Mouse (Mus musculus): ENCODE measurements around the gene Fam111a. TPM values are rescaled to one million over a fixed set of nuclear protein-coding genes. Genes with fewer than 3 reads are reported as not detected.

The Fam111a gene
- polyA plus RNA-seq, 1 experiment from 2014 or later: 5.1 TPM

DNA sequence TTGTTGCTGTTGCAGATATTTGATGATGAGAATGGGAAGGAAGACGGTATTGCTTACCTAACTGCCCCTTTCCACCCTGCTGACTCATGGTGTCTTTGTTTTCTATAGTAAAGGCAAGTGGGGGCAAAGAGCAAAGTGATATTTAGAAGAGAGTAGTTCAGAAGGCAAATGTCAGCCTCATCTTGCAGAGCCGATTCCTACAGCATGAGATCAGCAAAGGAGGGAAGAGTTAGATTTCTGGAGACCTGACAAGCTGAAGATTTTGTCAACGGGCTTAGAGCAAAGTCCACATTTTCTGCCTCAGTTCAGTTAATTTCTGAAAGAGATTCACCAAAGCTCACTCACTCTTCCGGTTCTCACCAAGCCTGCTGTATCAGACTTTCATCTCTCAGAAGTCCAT, 87.6 kb downstream of the Fam111a start, which contains the start of gene Glyat:
Gene Glyat (plus strand): TSS at position 133 of the 400 bp plus-strand sequence.
- H3K27me3 ChIP-seq (ENCODE audit: control insufficient read depth, insufficient read depth, low read length): no peaks in the 10 kb centered on the region
- no peaks in the 10 kb centered on the region for H3K9me3 ChIP-seq (ENCODE audit: control insufficient read depth, low read length)
- H3K9ac ChIP-seq (replicated peaks; ENCODE audit: low read depth, low read length): no peak within 1 kb of the TSS
- no peak within 1 kb of the TSS for H3K27ac ChIP-seq (ENCODE audit: low read depth, low read length)
- H3K4me3 ChIP-seq (ENCODE audit: low read depth, low read length): no peak within 1 kb of the TSS
- no peaks in the 10 kb centered on the region for H3K36me3 ChIP-seq (ENCODE audit: control insufficient read depth, insufficient read depth, low read length)
- no peaks in the 10 kb centered on the region for H3K4me1 ChIP-seq (ENCODE audit: control insufficient read depth, insufficient read depth, low read length)
- WGBS: 88% methylated on average over 4 of the region's 4 CpGs
- no peak for ATAC-seq (ENCODE audit: low read depth)
- H3K4me2 ChIP-seq (ENCODE audit: low read depth, low read length): no peak within 1 kb of the TSS

GRCm38 (mm10) chr19:12634259-12634658, 88.7 kb downstream of the Fam111a start:
- H3K9ac ChIP-seq (replicated peaks; ENCODE audit: low read depth, low read length): no peak overlapping the region
- ATAC-seq (ENCODE audit: low read depth): no peak
- H3K4me1 ChIP-seq (ENCODE audit: control insufficient read depth, insufficient read depth, low read length): no peaks in the 10 kb centered on the region
- 88% methylated on average over 3 of the region's 3 CpGs for WGBS
- no peak overlapping the region for H3K27ac ChIP-seq (ENCODE audit: low read depth, low read length)
- H3K4me3 ChIP-seq (ENCODE audit: low read depth, low read length): no peak overlapping the region
- H3K9me3 ChIP-seq (ENCODE audit: control insufficient read depth, low read length): no peaks in the 10 kb centered on the region
- no peak overlapping the region for H3K4me2 ChIP-seq (ENCODE audit: low read depth, low read length)
- no peaks in the 10 kb centered on the region for H3K27me3 ChIP-seq (ENCODE audit: control insufficient read depth, insufficient read depth, low read length)
- no peaks in the 10 kb centered on the region for H3K36me3 ChIP-seq (ENCODE audit: control insufficient read depth, insufficient read depth, low read length)

DNA sequence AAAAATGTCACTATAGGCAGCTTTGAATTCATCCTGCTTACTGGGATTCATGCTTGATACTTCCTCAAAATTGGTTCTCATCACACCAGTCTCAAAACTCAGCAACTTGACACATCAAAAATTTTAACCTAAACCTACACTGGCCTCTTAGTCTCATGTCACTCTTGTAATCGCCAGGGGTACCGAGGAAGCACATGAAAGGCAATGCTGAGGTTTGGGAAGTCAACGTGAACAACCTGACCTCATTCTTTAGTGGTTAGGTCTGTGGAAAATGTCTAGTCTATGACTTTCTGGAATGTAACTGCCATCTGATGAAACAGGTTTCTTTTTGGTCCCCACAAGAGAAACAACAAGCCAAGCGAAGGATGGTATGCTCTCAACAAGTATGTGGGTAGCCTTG, 89.4 kb downstream of the Fam111a start:
- no peak overlapping the region for H3K4me3 ChIP-seq (ENCODE audit: low read depth, low read length)
- no peak overlapping the region for H3K4me2 ChIP-seq (ENCODE audit: low read depth, low read length)
- no peaks in the 10 kb centered on the region for H3K27me3 ChIP-seq (ENCODE audit: control insufficient read depth, insufficient read depth, low read length)
- no peak overlapping the region for H3K27ac ChIP-seq (ENCODE audit: low read depth, low read length)
- no peaks in the 10 kb centered on the region for H3K4me1 ChIP-seq (ENCODE audit: control insufficient read depth, insufficient read depth, low read length)
- no peak for ATAC-seq (ENCODE audit: low read depth)
- H3K9ac ChIP-seq (replicated peaks; ENCODE audit: low read depth, low read length): no peak overlapping the region
- 93% methylated on average over 4 of the region's 4 CpGs for WGBS
- no peaks in the 10 kb centered on the region for H3K36me3 ChIP-seq (ENCODE audit: control insufficient read depth, insufficient read depth, low read length)
- H3K9me3 ChIP-seq (ENCODE audit: control insufficient read depth, low read length): no peaks in the 10 kb centered on the region

DNA sequence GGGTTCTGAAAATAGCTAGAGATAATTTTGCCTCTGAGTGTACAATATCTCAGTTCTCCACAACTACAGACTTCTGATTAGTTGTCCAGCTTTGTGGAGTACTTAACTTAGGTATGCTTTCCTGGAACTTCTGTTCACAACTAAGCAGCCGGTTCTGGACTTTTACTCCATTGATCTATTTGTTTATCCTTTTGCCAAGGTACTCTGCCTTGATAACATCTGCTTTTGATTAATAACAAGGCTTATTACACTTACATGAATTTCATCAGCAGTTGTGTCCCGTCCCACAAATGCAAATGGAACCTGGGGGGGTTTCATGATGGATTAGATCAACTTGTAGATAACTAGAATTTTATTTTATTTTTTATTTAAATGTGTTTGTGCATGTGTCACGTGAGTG, 91.3 kb downstream of the Fam111a start:
- ATAC-seq (ENCODE audit: low read depth): no peak
- Histone ChIP-seq H3K36me3 (ENCODE audit: control insufficient read depth, insufficient read depth, low read length) (no peaks in the 10 kb centered on the region), H3K9ac (replicated peaks; ENCODE audit: low read depth, low read length) (no peak overlapping the region), H3K4me2 (ENCODE audit: low read depth, low read length) (no peak overlapping the region), H3K9me3 (ENCODE audit: control insufficient read depth, low read length) (no peaks in the 10 kb centered on the region), H3K27me3 (ENCODE audit: control insufficient read depth, insufficient read depth, low read length) (no peaks in the 10 kb centered on the region), H3K4me1 (ENCODE audit: control insufficient read depth, insufficient read depth, low read length) (no peaks in the 10 kb centered on the region), H3K27ac (ENCODE audit: low read depth, low read length) (no peak overlapping the region), H3K4me3 (ENCODE audit: low read depth, low read length) (no peak overlapping the region)
- WGBS: 82% methylated on average over 3 of the region's 3 CpGs

- H3K4me1 ChIP-seq (ENCODE audit: control insufficient read depth, insufficient read depth, low read length): no peaks in the 10 kb centered on the region
- no peaks in the 10 kb centered on the region for H3K9me3 ChIP-seq (ENCODE audit: control insufficient read depth, low read length)
- ATAC-seq (ENCODE audit: low read depth): no peak
- 83% methylated on average over 1 of the region's 1 CpGs for WGBS
- no peak overlapping the region for H3K4me2 ChIP-seq (ENCODE audit: low read depth, low read length)
- H3K27me3 ChIP-seq (ENCODE audit: control insufficient read depth, insufficient read depth, low read length): no peaks in the 10 kb centered on the region
- H3K4me3 ChIP-seq (ENCODE audit: low read depth, low read length): no peak overlapping the region
- no peak overlapping the region for H3K9ac ChIP-seq (replicated peaks; ENCODE audit: low read depth, low read length)
- H3K36me3 ChIP-seq (ENCODE audit: control insufficient read depth, insufficient read depth, low read length): no peaks in the 10 kb centered on the region
- no peak overlapping the region for H3K27ac ChIP-seq (ENCODE audit: low read depth, low read length)
These were observed 92.5 kb downstream of the Fam111a start for GRCm38 (mm10) chr19:12638049-12638448.

Other genes with a start within 250 kb of the Fam111a start
- gene Olfr1436, start 246.6 kb upstream of the Fam111a start, polyA plus RNA-seq (2014; fragmentation: Nextera tagmentation; extraction: Ambion mirVana): not detected in 2 replicates
- gene Olfr1437, start 220.6 kb upstream of the Fam111a start, polyA plus RNA-seq (2014; fragmentation: Nextera tagmentation; extraction: Ambion mirVana): not detected in 2 replicates
- gene Olfr1438-ps1, start 209.8 kb upstream of the Fam111a start, polyA plus RNA-seq (2014; fragmentation: Nextera tagmentation; extraction: Ambion mirVana): not detected in 2 replicates
- gene Olfr1440, start 158.5 kb upstream of the Fam111a start, polyA plus RNA-seq (2014; fragmentation: Nextera tagmentation; extraction: Ambion mirVana): not detected in 2 replicates
- not detected in 2 replicates for gene Olfr1441, start 128.3 kb upstream of the Fam111a start, polyA plus RNA-seq (2014; fragmentation: Nextera tagmentation; extraction: Ambion mirVana)
- not detected in 2 replicates for gene Pfpl, start 117.8 kb upstream of the Fam111a start, polyA plus RNA-seq (2014; fragmentation: Nextera tagmentation; extraction: Ambion mirVana)
- 1.3 and 1.5 TPM in 2 replicates for gene Mpeg1, start 85.0 kb upstream of the Fam111a start, polyA plus RNA-seq (2014; fragmentation: Nextera tagmentation; extraction: Ambion mirVana)
- gene Dtx4, start 44.3 kb upstream of the Fam111a start, polyA plus RNA-seq (2014; fragmentation: Nextera tagmentation; extraction: Ambion mirVana): 37.7 and 47.6 TPM in 2 replicates
- 0.12 TPM in 1 of 2 replicates, not detected in the other for gene Gm4952, start 54.2 kb downstream of the Fam111a start, polyA plus RNA-seq (2014; fragmentation: Nextera tagmentation; extraction: Ambion mirVana)
- gene Glyat, start 87.6 kb downstream of the Fam111a start, polyA plus RNA-seq (2014; fragmentation: Nextera tagmentation; extraction: Ambion mirVana): not detected in 2 replicates
- gene Olfr1442, start 124.7 kb downstream of the Fam111a start, polyA plus RNA-seq (2014; fragmentation: Nextera tagmentation; extraction: Ambion mirVana): not detected in 2 replicates
- gene Olfr1443, start 132.4 kb downstream of the Fam111a start, polyA plus RNA-seq (2014; fragmentation: Nextera tagmentation; extraction: Ambion mirVana): not detected in 2 replicates
- gene Keg1, start 150.0 kb downstream of the Fam111a start, polyA plus RNA-seq (2014; fragmentation: Nextera tagmentation; extraction: Ambion mirVana): not detected in 2 replicates
- gene Cntf, start 219.9 kb downstream of the Fam111a start, polyA plus RNA-seq (2014; fragmentation: Nextera tagmentation; extraction: Ambion mirVana): 0.42 and 1.3 TPM in 2 replicates